Mouse (Mus musculus): Measurements from ENCODE around the gene Sp3. TPM values are rescaled to one million over a fixed set of nuclear protein-coding genes. Genes with fewer than 3 reads are reported as not detected.
"Not testable (repeated sequence)": the region's sequence is repeated elsewhere in the genome, so short reads cannot be mapped to it uniquely, and the experiment has no call there.

Sp3 gene
- polyA plus RNA-seq, 1 experiment from 2014 or later, result 29.6 TPM

- Histone ChIP-seq H3K27me3 (no peaks in the 10 kb centered on the region), H3K9ac (no peak overlapping the region), H3K27ac (no peak overlapping the region), H3K4me2 (no peak overlapping the region), H3K36me3 (no peaks in the 10 kb centered on the region), H3K4me1 (replicated peaks) (peaks cover 18% of the 10 kb centered on the region), H3K4me3 (replicated peaks) (no peak overlapping the region), H3K9me3 (replicated peaks) (peaks cover 3% of the 10 kb centered on the region; the same call in 1 of the 2 replicates)
- WGBS (ENCODE audit: insufficient replicate concordance), result 89% methylated on average over 17 of the region's 17 CpGs
- ATAC-seq (ENCODE audit: low read depth) (no peak), DNase-seq (no peak)
Measured at GRCm38 (mm10) chr2:72992497-72992896, 12.3 kb upstream of the Sp3 start.

- WGBS (ENCODE audit: insufficient replicate concordance), result 71% methylated on average over 9 of the region's 9 CpGs
- H3K36me3 ChIP-seq; H3K9me3 ChIP-seq (replicated peaks); H3K4me2 ChIP-seq; H3K9ac ChIP-seq; DNase-seq; ATAC-seq (ENCODE audit: low read depth); H3K4me1 ChIP-seq (replicated peaks); H3K27me3 ChIP-seq; H3K27ac ChIP-seq; H3K4me3 ChIP-seq (replicated peaks): not testable (repeated sequence)
Measured at GRCm38 (mm10) chr2:72988945-72989344, 8.7 kb upstream of the Sp3 start.

- peaks cover 3% of the 10 kb centered on the region; the same call in 1 of the 2 replicates for H3K9me3 ChIP-seq (replicated peaks)
- ATAC-seq (ENCODE audit: low read depth), result no peak
- H3K27me3 ChIP-seq, result no peaks in the 10 kb centered on the region
- no peak within 1 kb of the TSS for H3K27ac ChIP-seq
- H3K9ac ChIP-seq, result no peak within 1 kb of the TSS
- no peak within 1 kb of the TSS for H3K4me3 ChIP-seq (replicated peaks)
- H3K4me2 ChIP-seq, result no peak within 1 kb of the TSS
- DNase-seq, result no peak
- H3K4me1 ChIP-seq (replicated peaks), result peaks cover 16% of the 10 kb centered on the region
- no peaks in the 10 kb centered on the region for H3K36me3 ChIP-seq
- WGBS (ENCODE audit: insufficient replicate concordance), result 76% methylated on average over 5 of the region's 5 CpGs
Measured at GRCm38 (mm10) chr2:72986616-72987015, 6.4 kb upstream of the Sp3 start, which contains the start of gene Gm11084. Gene Gm11084 (minus strand): TSS chr2:72986716.

- no peak overlapping the region for H3K4me3 ChIP-seq (replicated peaks)
- no peak overlapping the region for H3K4me2 ChIP-seq
- peaks cover 3% of the 10 kb centered on the region; the same call in 1 of the 2 replicates for H3K9me3 ChIP-seq (replicated peaks)
- H3K27me3 ChIP-seq, result no peaks in the 10 kb centered on the region
- ATAC-seq (ENCODE audit: low read depth) (no peak), DNase-seq (no peak)
- H3K9ac ChIP-seq, result no peak overlapping the region
- H3K4me1 ChIP-seq (replicated peaks), result peaks cover 23% of the 10 kb centered on the region
- no peaks in the 10 kb centered on the region for H3K36me3 ChIP-seq
- WGBS (ENCODE audit: insufficient replicate concordance), result 63% methylated on average over 1 of the region's 1 CpGs
- H3K27ac ChIP-seq, result no peak overlapping the region
Measured at GRCm38 (mm10) chr2:72985516-72985915, 5.3 kb upstream of the Sp3 start.

GRCm38 (mm10) chr2:72984806-72985205, 4.6 kb upstream of the Sp3 start:
- Histone ChIP-seq H3K27ac (no peak overlapping the region), H3K4me2 (no peak overlapping the region), H3K9me3 (replicated peaks) (peaks cover 3% of the 10 kb centered on the region; the same call in 1 of the 2 replicates), H3K36me3 (no peaks in the 10 kb centered on the region), H3K4me3 (replicated peaks) (no peak overlapping the region), H3K4me1 (replicated peaks) (peaks cover 23% of the 10 kb centered on the region), H3K9ac (no peak overlapping the region), H3K27me3 (no peaks in the 10 kb centered on the region)
- 73% methylated on average over 4 of the region's 4 CpGs for WGBS (ENCODE audit: insufficient replicate concordance)
- DNase-seq (no peak), ATAC-seq (ENCODE audit: low read depth) (no peak)

- 74% methylated on average over 3 of the region's 3 CpGs for WGBS (ENCODE audit: insufficient replicate concordance)
- H3K27me3 ChIP-seq, result no peaks in the 10 kb centered on the region
- H3K4me1 ChIP-seq (replicated peaks), result peaks cover 23% of the 10 kb centered on the region
- H3K4me2 ChIP-seq, result no peak overlapping the region
- H3K27ac ChIP-seq, result no peak overlapping the region
- no peak for DNase-seq
- H3K9me3 ChIP-seq (replicated peaks), result no peaks in the 10 kb centered on the region
- H3K4me3 ChIP-seq (replicated peaks), result no peak overlapping the region
- no peak overlapping the region for H3K9ac ChIP-seq
- ATAC-seq (ENCODE audit: low read depth), result no peak
- H3K36me3 ChIP-seq, result no peaks in the 10 kb centered on the region
Measured at GRCm38 (mm10) chr2:72983211-72983610, 3.0 kb upstream of the Sp3 start.

- no peak overlapping the region for H3K4me3 ChIP-seq (replicated peaks)
- peak overlapping the region; percentile 100; the same call in 1 of the 2 replicates for H3K27ac ChIP-seq
- ATAC-seq (ENCODE audit: low read depth) (no peak), DNase-seq (no peak)
- WGBS (ENCODE audit: insufficient replicate concordance), result 78% methylated on average over 7 of the region's 7 CpGs
- no peaks in the 10 kb centered on the region for H3K36me3 ChIP-seq
- peak overlapping the region; percentile 70 for H3K4me2 ChIP-seq
- H3K9me3 ChIP-seq (replicated peaks), result no peaks in the 10 kb centered on the region
- H3K27me3 ChIP-seq, result no peaks in the 10 kb centered on the region
- H3K9ac ChIP-seq, result no peak overlapping the region
- peaks cover 25% of the 10 kb centered on the region for H3K4me1 ChIP-seq (replicated peaks)
Measured at GRCm38 (mm10) chr2:72982110-72982785, 2.0 kb upstream of the Sp3 start.

- WGBS (ENCODE audit: insufficient replicate concordance), result 62% methylated on average over 9 of the region's 9 CpGs
- Histone ChIP-seq H3K36me3 (no peaks in the 10 kb centered on the region), H3K27ac (peak overlapping the region; percentile 100), H3K9ac (peak overlapping the region; percentile 100), H3K27me3 (no peaks in the 10 kb centered on the region), H3K4me1 (replicated peaks) (peaks cover 31% of the 10 kb centered on the region), H3K9me3 (replicated peaks) (no peaks in the 10 kb centered on the region), H3K4me3 (replicated peaks) (peak overlapping the region; percentile 100), H3K4me2 (peak overlapping the region; percentile 70)
- ATAC-seq (ENCODE audit: low read depth) (no peak), DNase-seq (no peak)
Measured at GRCm38 (mm10) chr2:72981441-72982109, 1.3 kb upstream of the Sp3 start.

GRCm38 (mm10) chr2:72981075-72981420, 802 bp upstream of the Sp3 start:
- WGBS (ENCODE audit: insufficient replicate concordance), result 5% methylated on average over 3 of the region's 3 CpGs
- peak overlapping the region; percentile 100 for H3K4me3 ChIP-seq (replicated peaks)
- peak overlapping the region; percentile 70 for H3K4me2 ChIP-seq
- peaks cover 35% of the 10 kb centered on the region for H3K4me1 ChIP-seq (replicated peaks)
- H3K9me3 ChIP-seq (replicated peaks), result no peaks in the 10 kb centered on the region
- no peak for DNase-seq
- no peaks in the 10 kb centered on the region for H3K27me3 ChIP-seq
- ATAC-seq (ENCODE audit: low read depth), result no peak
- H3K27ac ChIP-seq, result peak overlapping the region; percentile 100
- H3K9ac ChIP-seq, result peak overlapping the region; percentile 100
- peaks cover under 1% of the 10 kb centered on the region for H3K36me3 ChIP-seq

GRCm38 (mm10) chr2:72979659-72980071, 581 bp downstream of the Sp3 start:
- peaks cover 7% of the 10 kb centered on the region for H3K36me3 ChIP-seq
- H3K4me3 ChIP-seq (replicated peaks), result peak overlapping the region; percentile 100
- no peaks in the 10 kb centered on the region for H3K27me3 ChIP-seq
- H3K4me1 ChIP-seq (replicated peaks), result peaks cover 42% of the 10 kb centered on the region
- no peaks in the 10 kb centered on the region for H3K9me3 ChIP-seq (replicated peaks)
- H3K27ac ChIP-seq, result peak overlapping the region; percentile 100
- under 1% methylated on average over 14 of the region's 54 CpGs for WGBS (ENCODE audit: insufficient replicate concordance)
- peak overlapping the region; percentile 100 for H3K9ac ChIP-seq
- DNase-seq (peak; percentile 79), ATAC-seq (ENCODE audit: low read depth) (peak; percentile 65)
- H3K4me2 ChIP-seq, result peak overlapping the region; percentile 77

- H3K27ac ChIP-seq, result peak overlapping the region; percentile 100
- no peaks in the 10 kb centered on the region for H3K27me3 ChIP-seq
- DNase-seq (peak; percentile 85), ATAC-seq (ENCODE audit: low read depth) (peak; percentile 80)
- peak overlapping the region; percentile 100 for H3K9ac ChIP-seq
- H3K4me1 ChIP-seq (replicated peaks), result peaks cover 38% of the 10 kb centered on the region
- peaks cover 7% of the 10 kb centered on the region for H3K36me3 ChIP-seq
- no peaks in the 10 kb centered on the region for H3K9me3 ChIP-seq (replicated peaks)
- H3K4me3 ChIP-seq (replicated peaks), result peak overlapping the region; percentile 100
- WGBS (ENCODE audit: insufficient replicate concordance), result under 1% methylated on average over 58 of the region's 107 CpGs
- H3K4me2 ChIP-seq, result peak overlapping the region; percentile 77
Measured at GRCm38 (mm10) chr2:72978901-72979658, 1.2 kb downstream of the Sp3 start.

All from liver, embryonic 13.5 days (tissue).